Mouse (Mus musculus): ENCODE results near the gene Sv2b.

Sv2b gene

DNA sequence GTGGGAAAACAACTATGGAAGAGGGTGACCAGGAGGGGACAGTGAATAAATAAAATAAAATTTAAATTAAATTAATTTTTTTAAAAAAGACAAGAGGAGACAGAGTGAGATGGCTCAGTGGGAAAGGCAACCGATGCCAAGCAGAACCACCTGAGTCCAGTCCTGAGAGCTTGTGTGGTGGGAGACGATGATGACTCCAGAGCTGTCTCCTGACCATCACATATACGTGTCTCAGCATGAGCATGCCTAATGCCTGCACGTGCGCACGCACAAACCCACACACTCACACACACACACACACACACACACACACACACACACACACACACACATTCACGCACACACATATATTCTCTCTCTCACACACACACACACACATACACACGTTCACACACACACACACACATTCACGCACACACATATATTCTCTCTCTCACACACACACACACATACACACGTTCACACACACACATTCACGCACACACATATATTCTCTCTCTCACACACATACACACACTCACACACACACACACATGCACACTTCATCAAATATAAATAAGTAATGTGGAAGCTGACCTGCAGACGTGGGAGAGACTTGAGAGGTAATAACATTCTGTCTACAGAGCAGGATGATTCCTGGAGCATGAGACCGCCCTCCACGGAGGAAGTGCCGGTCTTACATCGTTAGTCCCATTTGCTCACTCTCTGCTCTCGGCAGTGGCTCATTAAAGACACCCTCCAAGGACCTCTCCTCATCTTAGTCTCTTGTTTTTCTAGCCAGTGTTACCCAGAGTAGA is 206.3 kb downstream of the Sv2b start:
- no peak for DNase-seq (ENCODE audit: low spot score in 2 of 2)

DNA sequence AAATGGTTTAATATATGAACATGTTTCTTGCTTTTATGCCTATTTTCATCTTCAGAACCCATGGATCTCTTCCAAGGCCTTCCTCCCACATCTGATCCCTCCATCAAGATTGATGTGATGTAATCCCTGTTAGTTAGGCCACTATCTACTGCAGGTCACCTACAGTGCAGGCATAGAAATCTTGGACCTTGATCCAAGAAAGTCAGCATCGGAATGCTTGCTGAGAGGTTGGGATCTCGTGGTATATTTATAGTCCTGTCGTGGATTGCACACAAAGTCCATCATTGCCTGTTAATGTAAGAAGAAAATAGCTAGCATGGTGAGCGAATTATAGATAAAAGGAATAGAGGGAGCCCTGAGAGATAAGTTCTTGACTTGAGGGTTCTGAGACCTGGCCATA is 223.6 kb downstream of the Sv2b start:
- DNase-seq (ENCODE audit: low spot score in 2 of 2) = no peak

DNA sequence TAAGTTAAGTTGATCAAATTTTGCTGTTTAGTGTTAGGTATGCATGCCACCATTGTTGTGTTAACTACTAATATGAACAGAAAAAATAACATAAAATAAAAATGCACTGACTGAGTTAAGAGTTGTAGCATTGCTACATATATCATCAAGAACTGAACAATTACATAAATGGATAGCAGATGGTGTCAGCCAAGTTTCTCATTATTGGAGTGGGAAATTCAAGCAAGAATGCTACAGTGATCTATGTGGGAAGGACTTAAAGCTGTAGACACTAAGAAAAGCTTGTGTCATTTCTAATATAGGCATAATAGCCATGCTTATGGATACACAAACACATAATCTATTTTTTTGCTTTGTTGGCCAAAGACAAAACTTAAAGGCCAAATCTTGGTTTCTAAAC is 228.9 kb downstream of the Sv2b start:
- no peak for DNase-seq (ENCODE audit: low spot score in 2 of 2)

DNA sequence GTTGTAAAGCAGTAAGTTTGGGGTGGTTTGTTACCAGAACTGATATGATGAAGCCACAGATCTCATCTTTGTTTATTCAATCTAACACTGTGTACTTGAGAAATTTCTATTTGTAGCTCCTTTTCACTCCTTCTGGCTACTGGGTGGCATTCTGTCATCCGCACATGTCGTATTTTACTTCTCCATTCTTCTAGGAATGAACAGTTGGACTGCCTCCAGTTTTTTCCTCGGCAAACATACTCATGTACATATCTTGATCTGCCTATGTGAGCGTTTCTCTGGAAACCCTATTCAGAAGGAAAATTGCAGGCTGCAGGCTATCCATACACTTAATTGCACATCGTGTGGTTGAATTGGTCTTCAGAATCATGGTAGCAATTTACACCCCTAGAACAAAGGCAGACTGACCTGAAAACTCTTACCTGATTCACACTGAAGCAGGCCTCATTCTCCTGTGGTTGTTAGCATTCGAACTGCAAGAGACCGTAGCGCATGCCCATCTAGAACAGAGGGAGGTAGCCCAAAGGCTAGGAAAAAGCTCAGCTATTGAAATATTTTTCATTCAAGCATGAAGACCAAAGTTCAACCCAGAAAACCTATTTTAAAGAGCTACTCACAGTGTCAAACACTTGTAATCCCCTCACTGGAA is 231.4 kb downstream of the Sv2b start:
- DNase-seq (ENCODE audit: low spot score in 2 of 2) = peak; percentile 43 to 49
